Mouse (Mus musculus) regulatory T cell (primary cell): Measurements from ENCODE around the gene Asb18.

Experiments used
- in situ Hi-C: fragments of 300-600 bp; cut with MboI, MseI; formaldehyde crosslinking; loops from one replicate; pipeline ENCODE4 v1.15.1; 2025; ENCODE audit warnings: high pct_unique_total_duplicates

The Asb18 gene

GRCm38 (mm10) chr1:89933786-89934185, 80.7 kb downstream of the Asb18 start:
- in situ Hi-C loops: no loop called here

DNA sequence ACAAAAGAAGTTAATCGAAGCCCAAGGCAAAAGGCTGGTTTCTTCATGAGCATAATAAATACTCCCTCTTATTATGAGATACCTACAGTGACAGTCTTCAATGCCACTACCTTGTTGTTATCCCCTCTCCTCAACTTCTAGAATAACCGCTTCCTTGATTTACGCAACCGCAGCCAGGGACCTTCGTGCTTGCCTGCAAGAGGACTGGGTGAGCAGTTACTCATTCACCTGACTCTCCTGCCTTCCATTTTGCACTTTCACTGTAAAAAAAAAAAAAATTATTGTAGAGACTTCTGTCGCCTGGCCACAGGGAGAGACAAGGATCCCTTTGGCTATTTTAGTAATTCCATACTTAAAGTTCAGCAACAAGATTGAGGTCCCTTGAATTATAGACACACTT, 81.4 kb downstream of the Asb18 start:
- in situ Hi-C loops: no loop called here

- in situ Hi-C loops: no loop called here
These were observed 81.8 kb downstream of the Asb18 start for GRCm38 (mm10) chr1:89932616-89933015.

DNA sequence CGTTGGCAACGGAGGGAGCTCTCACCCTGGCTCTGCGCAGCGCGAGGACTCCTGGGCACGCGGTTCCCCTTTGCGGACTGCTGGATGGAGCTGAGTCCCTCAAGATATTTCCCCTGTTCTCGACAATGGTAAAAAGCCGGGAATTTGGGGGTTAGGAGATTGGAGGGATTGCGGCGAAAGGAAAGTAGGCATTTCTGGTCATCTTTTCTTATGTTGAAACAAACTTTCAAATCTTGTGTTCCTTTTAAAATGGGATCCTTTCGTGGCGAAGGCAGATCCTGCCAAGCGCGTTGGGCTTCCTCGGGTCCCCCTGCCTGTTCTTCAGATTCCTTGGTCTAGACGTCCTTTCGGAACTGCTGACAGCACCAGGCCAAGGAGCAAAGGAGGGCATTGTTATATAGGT, 82.4 kb downstream of the Asb18 start:
- in situ Hi-C loops: no loop called here

GRCm38 (mm10) chr1:89931120-89931519, 83.3 kb downstream of the Asb18 start, which contains the start of gene Gbx2:
Gene Gbx2, minus strand, starts transcription at chr1:89931179.
- in situ Hi-C loops: no loop called here

DNA sequence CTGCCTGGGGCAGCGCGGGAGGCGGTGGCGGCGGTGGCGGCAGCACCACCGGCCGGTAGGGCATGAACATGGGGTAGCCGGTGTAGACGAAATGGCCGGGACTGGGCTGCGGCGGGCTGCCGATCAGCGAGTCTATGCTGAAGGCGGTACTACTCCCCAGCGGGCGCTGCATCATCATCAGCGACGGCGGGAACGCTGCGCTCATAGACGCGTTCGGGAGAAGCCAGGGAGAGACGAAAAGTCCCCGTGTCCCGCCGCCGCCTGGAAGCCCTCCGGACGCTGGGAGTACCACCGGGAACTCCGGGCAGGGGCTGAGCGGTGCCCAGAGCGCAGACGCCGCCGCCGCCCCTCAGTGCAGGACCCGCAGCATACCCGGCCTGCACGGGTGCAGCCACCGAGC, 83.9 kb downstream of the Asb18 start:
- in situ Hi-C loops: no loop called here

DNA sequence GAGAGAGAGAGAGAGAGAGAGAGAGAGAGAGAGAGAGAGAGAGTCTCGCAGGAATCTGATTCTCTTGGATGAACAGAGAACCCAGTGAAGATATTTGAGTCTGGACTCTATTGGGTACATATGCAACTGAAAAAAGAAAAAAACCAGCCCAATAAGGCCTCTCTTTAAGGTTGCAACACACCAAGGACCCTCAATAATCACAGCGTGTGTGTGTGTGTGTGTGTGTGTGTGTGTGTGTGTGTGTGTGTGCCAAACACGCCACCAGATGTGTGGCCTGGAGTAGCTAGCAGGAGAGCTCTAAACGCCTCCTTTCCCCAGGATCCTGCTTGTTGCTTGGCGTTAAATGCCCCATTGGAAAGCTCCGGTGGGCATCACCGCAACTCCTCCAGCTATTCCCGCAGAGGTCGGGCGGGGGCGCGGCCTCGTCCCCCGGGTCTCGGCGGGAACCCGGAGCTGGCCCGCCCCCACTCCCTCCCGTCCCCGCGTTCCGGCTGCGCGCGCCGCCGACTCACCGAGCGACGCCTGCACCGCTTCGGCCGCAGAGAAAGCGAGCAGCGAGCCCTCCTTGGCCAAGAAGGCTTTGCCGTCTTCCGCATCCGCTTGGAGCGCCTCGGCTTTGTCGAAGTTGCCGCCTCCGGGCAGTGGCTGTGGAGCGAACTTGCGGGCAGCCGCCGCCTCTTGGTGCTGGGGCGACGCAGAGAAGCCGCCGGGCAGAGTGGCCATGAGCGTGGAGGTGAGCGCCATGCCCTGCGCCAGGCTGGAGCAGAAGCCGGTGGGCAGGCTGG, 84.6 kb downstream of the Asb18 start:
- in situ Hi-C loops: no loop called here

GRCm38 (mm10) chr1:89929181-89929580, 85.3 kb downstream of the Asb18 start:
- in situ Hi-C loops: no loop called here

- in situ Hi-C loops: no loop called here
These were observed 85.8 kb downstream of the Asb18 start for GRCm38 (mm10) chr1:89928676-89929075.

DNA sequence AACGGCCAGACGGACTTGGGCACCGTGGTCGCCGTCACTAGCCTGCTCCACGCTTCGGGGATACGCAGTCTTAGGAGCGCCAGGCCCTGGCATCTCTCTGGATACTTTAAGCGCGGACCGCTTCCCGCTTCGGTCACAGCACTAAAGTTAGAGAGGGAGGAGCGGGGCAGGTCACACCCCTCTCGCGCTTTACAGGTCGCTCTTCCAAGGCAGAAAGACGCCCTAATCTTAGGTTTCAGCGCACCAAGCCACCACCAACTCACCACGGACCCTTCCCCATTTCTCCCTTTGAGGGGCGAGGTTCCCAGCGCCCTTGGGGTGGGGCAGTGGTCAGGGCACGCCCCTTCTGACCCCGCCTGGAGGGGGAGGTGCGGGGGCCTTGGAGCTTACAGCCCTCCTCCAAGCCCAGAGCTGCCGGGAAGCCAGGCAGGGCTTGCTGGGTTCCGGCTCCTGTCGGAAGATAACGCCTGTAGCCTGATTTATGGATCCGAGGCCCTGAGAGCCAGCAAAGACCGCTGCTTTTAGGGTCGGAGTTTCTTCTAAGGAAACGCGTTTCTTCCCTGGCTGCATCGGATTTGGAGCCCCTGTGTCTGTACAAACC, 87.3 kb downstream of the Asb18 start:
- in situ Hi-C loops: no loop called here

DNA sequence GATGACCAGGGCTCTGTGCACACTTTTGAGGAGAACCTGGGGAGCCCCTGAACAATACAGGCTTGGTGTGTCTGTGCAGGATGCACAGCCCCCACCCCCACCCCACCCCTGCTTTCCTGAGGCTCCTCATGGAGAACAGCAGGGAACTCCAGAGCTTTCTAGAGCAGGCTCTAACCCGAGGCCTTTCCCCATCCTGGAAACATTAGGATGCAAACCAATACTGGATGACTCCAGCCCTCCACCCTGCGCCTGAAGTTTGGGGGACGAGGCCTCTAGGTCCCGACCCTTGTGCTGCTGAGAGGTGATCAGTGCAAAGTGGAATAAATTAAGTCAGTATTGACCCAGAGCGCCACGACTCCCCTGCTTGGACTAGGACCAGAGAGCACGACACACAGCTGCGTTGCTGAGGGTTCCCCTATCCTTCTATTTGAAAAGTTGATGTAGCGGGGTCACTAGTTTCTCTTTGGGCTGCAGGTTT, 87.8 kb downstream of the Asb18 start:
- in situ Hi-C loops: no loop called here

- in situ Hi-C loops: no loop called here
These were observed 88.8 kb downstream of the Asb18 start for GRCm38 (mm10) chr1:89925501-89926190.

DNA sequence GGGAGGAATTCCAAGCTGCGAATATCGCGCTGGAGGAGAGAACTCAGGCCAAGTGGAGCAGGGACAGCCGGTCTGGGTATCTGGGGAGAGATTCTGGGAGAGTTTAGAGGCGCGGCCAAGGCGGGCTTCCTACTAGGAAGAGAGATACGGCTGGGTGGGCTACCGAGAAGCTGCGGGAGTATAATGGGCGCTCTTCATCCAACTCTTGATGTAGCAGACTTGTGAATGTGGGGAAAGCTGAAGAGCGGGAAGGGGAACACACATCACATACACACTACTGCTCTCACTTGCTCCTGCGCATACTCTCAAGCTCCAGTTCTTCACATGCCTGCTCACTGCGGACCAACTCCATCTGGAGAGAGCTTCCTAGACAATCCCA, 90.8 kb downstream of the Asb18 start:
- in situ Hi-C loops: loop anchor here (25.0 kb wide), 1 partner anchor 1736 kb away; no protein-coding TSS in a partner anchor

DNA sequence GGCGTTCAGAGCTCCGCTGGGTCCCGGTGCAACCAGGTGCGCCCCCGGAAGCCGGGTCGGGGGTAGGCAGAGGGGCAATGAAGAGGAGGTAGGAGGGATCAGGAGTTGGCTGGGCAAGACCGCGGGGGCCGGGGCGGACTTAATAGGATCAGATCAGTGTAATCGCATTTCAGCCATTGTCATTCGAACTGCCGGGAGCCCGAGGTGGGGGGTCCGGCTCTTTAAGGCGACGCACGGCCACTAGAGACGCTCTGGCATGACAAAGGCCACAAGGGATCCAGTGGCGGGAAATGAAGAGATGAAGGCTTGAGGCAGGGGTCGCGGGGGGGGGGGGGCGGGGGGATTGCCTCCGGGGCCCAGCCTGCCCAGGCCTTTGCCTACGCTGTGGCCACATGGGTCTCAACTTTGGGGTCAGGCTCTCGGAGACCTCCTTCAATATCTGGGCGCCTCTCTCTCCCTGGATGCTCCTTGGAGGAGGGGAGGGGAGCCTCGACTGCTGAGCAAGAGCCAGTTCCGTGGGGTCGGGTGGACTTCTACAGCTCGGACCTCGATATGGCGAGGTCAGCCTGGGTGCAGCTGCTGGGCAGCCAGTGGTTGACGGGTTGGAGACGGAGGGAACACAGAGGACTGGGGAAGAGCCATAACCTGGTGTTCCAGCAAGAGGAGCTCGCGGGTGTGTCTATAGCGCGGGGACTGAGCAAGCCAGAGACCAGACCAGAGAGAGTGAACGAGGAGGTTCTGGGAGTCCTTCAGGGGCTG, 91.4 kb downstream of the Asb18 start:
- in situ Hi-C loops: loop anchor here (25.0 kb wide), 1 partner anchor 1736 kb away; no protein-coding TSS in a partner anchor

DNA sequence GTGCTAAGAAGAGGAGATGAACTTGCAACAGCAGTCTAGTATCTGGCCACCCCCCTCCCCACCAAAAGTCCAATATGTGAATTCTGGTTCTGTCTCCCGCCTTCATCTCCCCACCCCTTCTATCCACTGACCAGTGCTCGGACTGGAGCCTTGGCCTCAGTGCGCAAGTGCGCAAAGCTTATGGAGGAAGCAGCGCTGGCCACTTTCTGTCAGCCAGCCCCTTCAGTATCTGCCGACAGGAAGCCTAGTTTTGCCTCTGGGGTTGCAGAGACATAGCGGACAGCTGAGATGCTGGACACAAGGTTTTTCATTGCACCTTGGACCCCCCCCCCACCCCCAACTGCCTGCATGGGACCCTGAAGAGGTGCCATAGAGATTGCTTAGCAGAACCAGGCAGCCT, 92.2 kb downstream of the Asb18 start:
- in situ Hi-C loops: loop anchor here (25.0 kb wide), 1 partner anchor 1735 kb away; no protein-coding TSS in a partner anchor

GRCm38 (mm10) chr1:89921806-89922205, 92.7 kb downstream of the Asb18 start:
- in situ Hi-C loops: loop anchor here (25.0 kb wide), 1 partner anchor 1735 kb away; no protein-coding TSS in a partner anchor

DNA sequence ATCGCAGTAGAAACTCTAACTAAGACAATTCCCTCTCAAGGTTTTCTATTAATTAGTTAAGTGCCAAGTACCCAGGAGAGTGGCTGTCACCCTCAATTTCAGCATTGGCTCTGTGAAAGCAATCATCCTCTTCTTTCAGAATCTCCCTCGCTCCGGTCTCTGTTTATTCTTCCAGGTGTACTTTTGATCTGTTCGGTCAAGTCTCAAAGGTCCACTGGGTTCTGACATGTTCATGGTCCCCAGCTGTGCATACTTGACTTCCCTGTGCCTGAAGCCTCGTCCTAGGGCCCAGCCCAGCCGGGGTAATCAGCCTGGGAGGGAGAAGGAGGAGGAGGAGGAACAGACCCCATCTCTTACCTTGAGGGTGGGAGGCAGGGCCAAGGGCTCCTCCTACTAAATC, 95.3 kb downstream of the Asb18 start:
- in situ Hi-C loops: loop anchor here (25.0 kb wide), 1 partner anchor 1732 kb away; no protein-coding TSS in a partner anchor

DNA sequence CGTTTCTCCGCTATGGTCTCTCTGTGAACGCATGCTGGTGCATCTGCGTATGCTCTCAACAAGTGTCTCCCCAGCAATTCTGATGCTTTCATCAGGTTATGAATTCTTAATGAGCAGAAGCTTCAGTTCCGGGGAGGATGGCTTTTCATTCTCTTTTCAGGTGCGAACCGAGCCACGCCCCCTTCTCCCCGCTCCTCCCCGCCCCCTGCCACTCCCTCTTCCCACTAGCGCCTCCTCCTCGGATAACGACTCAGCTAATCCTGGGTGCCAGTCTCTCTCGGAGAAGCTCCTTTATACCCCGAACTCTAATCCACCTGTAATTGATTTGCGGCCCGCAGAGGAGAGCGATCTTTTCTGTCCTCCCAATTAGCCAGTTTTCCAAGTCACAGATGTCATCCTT, 96.4 kb downstream of the Asb18 start:
- in situ Hi-C loops: loop anchor here (25.0 kb wide), 1 partner anchor 1731 kb away; no protein-coding TSS in a partner anchor

- in situ Hi-C loops: loop anchor here (25.0 kb wide), 1 partner anchor 1726 kb away; no protein-coding TSS in a partner anchor
These were observed 100.9 kb downstream of the Asb18 start for GRCm38 (mm10) chr1:89913611-89914010.

DNA sequence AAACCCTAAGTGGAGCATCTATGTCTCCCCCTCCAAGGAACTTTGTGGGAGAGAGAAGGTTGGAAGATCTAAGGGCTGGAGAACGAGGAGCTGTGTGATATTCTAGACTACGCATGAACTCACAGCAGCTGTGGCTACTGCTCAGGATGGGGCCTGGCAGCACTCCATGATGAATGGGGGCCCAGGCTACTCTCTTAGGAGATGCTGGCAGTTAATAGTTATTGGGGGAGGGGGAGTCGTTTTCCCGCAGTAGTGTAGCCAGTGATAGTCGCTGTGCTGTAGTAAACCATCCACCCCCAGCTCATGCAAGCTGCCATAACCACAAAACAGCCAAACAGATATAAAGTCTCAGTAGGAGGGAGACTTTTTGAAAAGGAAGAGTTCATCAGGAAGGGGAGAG, 102.1 kb downstream of the Asb18 start:
- in situ Hi-C loops: loop anchor here (25.0 kb wide), 1 partner anchor 1725 kb away; no protein-coding TSS in a partner anchor

GRCm38 (mm10) chr1:89909796-89910195, 104.7 kb downstream of the Asb18 start:
- in situ Hi-C loops: loop anchor here (25.0 kb wide), 1 partner anchor 1722 kb away; no protein-coding TSS in a partner anchor
